Mouse (Mus musculus) kidney, adult 2 months (tissue): Measurements from ENCODE around the gene Mdh1b.

Source experiments
- CTCF ChIP-seq: fragments of 200-500 bp; conservative IDR thresholded peaks from 2 replicates; pipeline ENCODE4 v1.5.1; 2011; ENCODE audit warnings: low read depth, mild to moderate bottlenecking, control low read depth, low read length, moderate library complexity, mixed read lengths; ENCODE audit not compliant: insufficient read depth, insufficient read length
- POLR2A ChIP-seq: fragments of 200-500 bp; IDR thresholded peaks from one replicate; pipeline ENCODE4 v1.6.1; 2011; ENCODE audit warnings: low read depth, low read length, control low read depth

DNA sequence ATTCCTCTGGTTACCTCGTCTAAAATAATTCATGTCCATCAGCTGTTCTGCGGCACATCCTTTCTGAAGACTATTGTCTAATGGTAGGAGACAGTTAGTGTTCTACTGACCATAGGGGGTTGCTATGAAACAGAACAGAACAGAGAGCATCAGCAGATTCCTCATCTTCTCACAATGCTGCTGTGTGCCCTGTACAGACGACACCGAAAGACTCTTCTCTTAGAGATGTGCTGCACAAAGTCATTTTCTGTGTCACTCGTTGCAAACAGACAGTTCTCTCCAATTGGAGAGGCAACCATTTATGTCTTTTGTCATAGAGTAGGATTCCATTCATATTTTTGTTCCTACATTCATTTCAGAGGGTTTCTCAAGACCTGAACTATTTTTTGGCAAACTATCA is 39.0 kb upstream of the Mdh1b start, which contains the start of gene 4933402D24Rik:
- no peak for TF ChIP-seq CTCF
- no peak for TF ChIP-seq POLR2A
